Mouse (Mus musculus): ENCODE measurements around the gene Rubcnl. TPM values are rescaled to one million over a fixed set of nuclear protein-coding genes. Genes with fewer than 3 reads are reported as not detected.

The Rubcnl gene
- polyA plus RNA-seq, 1 experiment from 2014 or later = 0.21 TPM

GRCm38 (mm10) chr14:75056861-75057431 lies 41.1 kb downstream of the Rubcnl start:
- H3K4me3 ChIP-seq = no peak overlapping the region
- H3K9ac ChIP-seq = no peak overlapping the region
- H3K36me3 ChIP-seq = no peaks in the 10 kb centered on the region
- ATAC-seq (ENCODE audit: low read depth) = no peak
- no peaks in the 10 kb centered on the region for H3K27me3 ChIP-seq
- H3K27ac ChIP-seq (replicated peaks) = no peak overlapping the region
- WGBS = 84% methylated on average over 9 of the region's 9 CpGs
- H3K4me2 ChIP-seq = no peak overlapping the region
- no peaks in the 10 kb centered on the region for H3K9me3 ChIP-seq
- no peaks in the 10 kb centered on the region for H3K4me1 ChIP-seq (replicated peaks)

GRCm38 (mm10) chr14:75060562-75060961 lies 44.7 kb downstream of the Rubcnl start:
- Histone ChIP-seq H3K36me3 (no peaks in the 10 kb centered on the region), H3K4me2 (no peak overlapping the region), H3K27ac (replicated peaks) (no peak overlapping the region), H3K4me3 (no peak overlapping the region), H3K4me1 (replicated peaks) (no peaks in the 10 kb centered on the region), H3K9me3 (no peaks in the 10 kb centered on the region), H3K27me3 (no peaks in the 10 kb centered on the region), H3K9ac (no peak overlapping the region)
- no peak for ATAC-seq (ENCODE audit: low read depth)
- 47% methylated on average over 8 of the region's 8 CpGs for WGBS

- Histone ChIP-seq H3K4me1 (replicated peaks) (no peaks in the 10 kb centered on the region), H3K27me3 (no peaks in the 10 kb centered on the region), H3K4me3 (no peak overlapping the region), H3K36me3 (no peaks in the 10 kb centered on the region), H3K9ac (no peak overlapping the region), H3K27ac (replicated peaks) (no peak overlapping the region), H3K4me2 (no peak overlapping the region), H3K9me3 (no peaks in the 10 kb centered on the region)
- no peak for ATAC-seq (ENCODE audit: low read depth)
- 88% methylated on average over 8 of the region's 8 CpGs for WGBS
These were observed 48.1 kb downstream of the Rubcnl start for GRCm38 (mm10) chr14:75063936-75064335.

- no peaks in the 10 kb centered on the region for H3K36me3 ChIP-seq
- no peaks in the 10 kb centered on the region for H3K4me1 ChIP-seq (replicated peaks)
- H3K4me3 ChIP-seq = no peak overlapping the region
- no peak overlapping the region for H3K4me2 ChIP-seq
- H3K9me3 ChIP-seq = no peaks in the 10 kb centered on the region
- H3K27ac ChIP-seq (replicated peaks) = no peak overlapping the region
- ATAC-seq (ENCODE audit: low read depth) = no peak
- H3K27me3 ChIP-seq = no peaks in the 10 kb centered on the region
- H3K9ac ChIP-seq = no peak overlapping the region
- WGBS = 75% methylated on average over 7 of the region's 7 CpGs
These were observed 48.7 kb downstream of the Rubcnl start for GRCm38 (mm10) chr14:75064520-75064919.

GRCm38 (mm10) chr14:75065211-75065610 lies 49.4 kb downstream of the Rubcnl start:
- no peak for ATAC-seq (ENCODE audit: low read depth)
- no peak overlapping the region for H3K4me3 ChIP-seq
- 93% methylated on average over 5 of the region's 5 CpGs for WGBS
- no peaks in the 10 kb centered on the region for H3K27me3 ChIP-seq
- no peaks in the 10 kb centered on the region for H3K9me3 ChIP-seq
- H3K4me1 ChIP-seq (replicated peaks) = no peaks in the 10 kb centered on the region
- no peak overlapping the region for H3K9ac ChIP-seq
- no peak overlapping the region for H3K4me2 ChIP-seq
- H3K27ac ChIP-seq (replicated peaks) = no peak overlapping the region
- no peaks in the 10 kb centered on the region for H3K36me3 ChIP-seq

GRCm38 (mm10) chr14:75068430-75069112 lies 52.7 kb downstream of the Rubcnl start:
- H3K4me2 ChIP-seq = no peak overlapping the region
- 90% methylated on average over 19 of the region's 19 CpGs for WGBS
- no peaks in the 10 kb centered on the region for H3K36me3 ChIP-seq
- ATAC-seq (ENCODE audit: low read depth) = no peak
- no peak overlapping the region for H3K27ac ChIP-seq (replicated peaks)
- no peak overlapping the region for H3K9ac ChIP-seq
- H3K9me3 ChIP-seq = no peaks in the 10 kb centered on the region
- H3K4me1 ChIP-seq (replicated peaks) = no peaks in the 10 kb centered on the region
- no peaks in the 10 kb centered on the region for H3K27me3 ChIP-seq
- H3K4me3 ChIP-seq = no peak overlapping the region

- Histone ChIP-seq H3K9ac (no peak overlapping the region), H3K4me1 (replicated peaks) (no peaks in the 10 kb centered on the region), H3K4me3 (no peak overlapping the region), H3K4me2 (no peak overlapping the region), H3K36me3 (no peaks in the 10 kb centered on the region), H3K9me3 (no peaks in the 10 kb centered on the region), H3K27me3 (no peaks in the 10 kb centered on the region), H3K27ac (replicated peaks) (no peak overlapping the region)
- no peak for ATAC-seq (ENCODE audit: low read depth)
- 74% methylated on average over 7 of the region's 7 CpGs for WGBS
These were observed 53.6 kb downstream of the Rubcnl start for GRCm38 (mm10) chr14:75069356-75069979.

- 93% methylated on average over 15 of the region's 15 CpGs for WGBS
- Histone ChIP-seq H3K36me3 (no peaks in the 10 kb centered on the region), H3K27me3 (no peaks in the 10 kb centered on the region), H3K27ac (replicated peaks) (no peak overlapping the region), H3K4me1 (replicated peaks) (no peaks in the 10 kb centered on the region), H3K9me3 (no peaks in the 10 kb centered on the region), H3K9ac (no peak overlapping the region), H3K4me3 (no peak overlapping the region), H3K4me2 (no peak overlapping the region)
- ATAC-seq (ENCODE audit: low read depth) = no peak
These were observed 55.3 kb downstream of the Rubcnl start for GRCm38 (mm10) chr14:75071091-75071490.

- WGBS = 81% methylated on average over 10 of the region's 10 CpGs
- Histone ChIP-seq H3K27ac (replicated peaks) (no peak overlapping the region), H3K4me2 (no peak overlapping the region), H3K27me3 (no peaks in the 10 kb centered on the region), H3K9ac (no peak overlapping the region), H3K4me3 (no peak overlapping the region), H3K9me3 (no peaks in the 10 kb centered on the region), H3K36me3 (no peaks in the 10 kb centered on the region), H3K4me1 (replicated peaks) (0 out of 2 replicates have a peak, but pooled peaks cover 3% of the 10 kb centered on the region)
- ATAC-seq (ENCODE audit: low read depth) = no peak
These were observed 59.7 kb downstream of the Rubcnl start for GRCm38 (mm10) chr14:75075299-75076180.

GRCm38 (mm10) chr14:75077946-75078345 lies 62.1 kb downstream of the Rubcnl start:
- Histone ChIP-seq H3K4me1 (replicated peaks) (0 out of 2 replicates have a peak, but pooled peaks cover 3% of the 10 kb centered on the region), H3K27ac (replicated peaks) (no peak overlapping the region), H3K9ac (no peak overlapping the region), H3K27me3 (no peaks in the 10 kb centered on the region), H3K36me3 (no peaks in the 10 kb centered on the region), H3K4me3 (no peak overlapping the region), H3K9me3 (no peaks in the 10 kb centered on the region), H3K4me2 (no peak overlapping the region)
- ATAC-seq (ENCODE audit: low read depth) = no peak
- WGBS = 63% methylated on average over 6 of the region's 6 CpGs
